Mouse (Mus musculus): ENCODE measurements at regions not wholly inside any gene's neighbourhood (a gene's known extent, or its start where the extent isn't known, plus 50 kb on each side); places are given as distances from the start of the nearest gene placed in this dataset.

GRCm38 (mm10) chr10:126660024-126660423 is 241.1 kb downstream of the Atp23 start:
- H3K9ac ChIP-seq (replicated peaks; ENCODE audit: low read length) = no peak overlapping the region
- WGBS = 78% methylated on average over 9 of the region's 9 CpGs
- no peak for DNase-seq (ENCODE audit: low spot score)

GRCm38 (mm10) chr10:126652693-126653092 is 248.5 kb downstream of the Atp23 start:
- WGBS = 85% methylated on average over 3 of the region's 3 CpGs
- Histone ChIP-seq H3K9ac (replicated peaks; ENCODE audit: low read length) (no peak overlapping the region), H3K36me3 (replicated peaks; ENCODE audit: control insufficient read depth, insufficient read depth, low read depth, low read length) (no peaks in the 10 kb centered on the region), H3K9me3 (replicated peaks; ENCODE audit: control insufficient read depth, low read length) (no peaks in the 10 kb centered on the region), H3K4me2 (ENCODE audit: low read depth, low read length) (no peak overlapping the region), H3K27me3 (ENCODE audit: control insufficient read depth, insufficient read depth, low read length) (no peaks in the 10 kb centered on the region), H3K4me3 (ENCODE audit: low read depth, low read length) (no peak overlapping the region), H3K4me1 (ENCODE audit: control insufficient read depth, insufficient read depth, low read length) (no peaks in the 10 kb centered on the region), H3K27ac (replicated peaks; ENCODE audit: low read depth, low read length) (no peak overlapping the region)
- DNase-seq (ENCODE audit: low spot score) = no peak
- no peak for ATAC-seq (replicated peaks; ENCODE audit: insufficient number of reproducible peaks, low FRiP score, low TSS enrichment, low read depth)

More at GRCm38 (mm10) chr10:126660024-126660423, 241.1 kb downstream of the Atp23 start:
- Histone ChIP-seq H3K4me2 (ENCODE audit: low read depth, low read length) (no peak overlapping the region), H3K4me1 (ENCODE audit: control insufficient read depth, insufficient read depth, low read length) (no peaks in the 10 kb centered on the region), H3K4me3 (ENCODE audit: low read depth, low read length) (no peak overlapping the region), H3K36me3 (replicated peaks; ENCODE audit: control insufficient read depth, insufficient read depth, low read depth, low read length) (no peaks in the 10 kb centered on the region), H3K27ac (replicated peaks; ENCODE audit: low read depth, low read length) (no peak overlapping the region), H3K9me3 (replicated peaks; ENCODE audit: control insufficient read depth, low read length) (no peaks in the 10 kb centered on the region), H3K27me3 (ENCODE audit: control insufficient read depth, insufficient read depth, low read length) (no peaks in the 10 kb centered on the region)
- no peak for ATAC-seq (replicated peaks; ENCODE audit: insufficient number of reproducible peaks, low FRiP score, low TSS enrichment, low read depth)

GRCm38 (mm10) chr10:126646587-126646986 is 254.6 kb downstream of the Atp23 start:
- WGBS = 38% methylated on average over 4 of the region's 4 CpGs
- no peaks in the 10 kb centered on the region for H3K27me3 ChIP-seq (ENCODE audit: control insufficient read depth, insufficient read depth, low read length)
- H3K9me3 ChIP-seq (replicated peaks; ENCODE audit: control insufficient read depth, low read length) = no peaks in the 10 kb centered on the region
- no peaks in the 10 kb centered on the region for H3K36me3 ChIP-seq (replicated peaks; ENCODE audit: control insufficient read depth, insufficient read depth, low read depth, low read length)
- no peak for ATAC-seq (replicated peaks; ENCODE audit: insufficient number of reproducible peaks, low FRiP score, low TSS enrichment, low read depth)
- no peak overlapping the region for H3K9ac ChIP-seq (replicated peaks; ENCODE audit: low read length)
- H3K4me3 ChIP-seq (ENCODE audit: low read depth, low read length) = no peak overlapping the region
- DNase-seq (ENCODE audit: low spot score) = no peak
- no peaks in the 10 kb centered on the region for H3K4me1 ChIP-seq (ENCODE audit: control insufficient read depth, insufficient read depth, low read length)
- H3K27ac ChIP-seq (replicated peaks; ENCODE audit: low read depth, low read length) = no peak overlapping the region
- no peak overlapping the region for H3K4me2 ChIP-seq (ENCODE audit: low read depth, low read length)

DNA sequence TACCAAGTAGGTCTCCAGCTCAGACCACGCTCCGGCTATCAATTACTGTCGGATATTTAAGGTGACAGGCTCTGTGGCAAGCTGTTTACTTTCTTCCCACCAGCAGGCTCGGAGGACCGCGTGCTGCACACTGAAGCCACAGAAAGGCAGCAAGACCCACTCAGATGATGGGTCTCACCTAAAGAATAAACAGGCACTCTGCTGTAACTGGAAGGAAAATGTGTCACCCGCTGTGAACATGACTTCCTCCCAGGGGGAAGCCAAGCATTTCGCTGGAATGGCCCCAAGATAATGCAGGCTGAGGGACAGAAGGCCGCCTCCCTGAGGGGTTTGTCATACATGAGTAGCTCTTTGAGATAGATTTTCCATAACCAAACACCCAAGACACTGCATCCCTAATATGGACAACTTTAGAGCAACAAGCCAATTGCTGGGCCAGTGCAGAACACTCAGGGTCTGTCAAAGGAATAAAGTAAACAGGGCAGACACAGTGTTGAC is 259.3 kb downstream of the Atp23 start:
- Histone ChIP-seq H3K4me3 (ENCODE audit: low read depth, low read length) (no peak overlapping the region), H3K9me3 (replicated peaks; ENCODE audit: control insufficient read depth, low read length) (no peaks in the 10 kb centered on the region), H3K4me1 (ENCODE audit: control insufficient read depth, insufficient read depth, low read length) (no peaks in the 10 kb centered on the region), H3K27ac (replicated peaks; ENCODE audit: low read depth, low read length) (no peak overlapping the region), H3K27me3 (ENCODE audit: control insufficient read depth, insufficient read depth, low read length) (no peaks in the 10 kb centered on the region), H3K4me2 (ENCODE audit: low read depth, low read length) (no peak overlapping the region), H3K9ac (replicated peaks; ENCODE audit: low read length) (no peak overlapping the region), H3K36me3 (replicated peaks; ENCODE audit: control insufficient read depth, insufficient read depth, low read depth, low read length) (no peaks in the 10 kb centered on the region)
- 19% methylated on average over 9 of the region's 9 CpGs for WGBS
- DNase-seq (ENCODE audit: low spot score) (peak; percentile 8), ATAC-seq (replicated peaks; ENCODE audit: insufficient number of reproducible peaks, low FRiP score, low TSS enrichment, low read depth) (no peak)

DNA sequence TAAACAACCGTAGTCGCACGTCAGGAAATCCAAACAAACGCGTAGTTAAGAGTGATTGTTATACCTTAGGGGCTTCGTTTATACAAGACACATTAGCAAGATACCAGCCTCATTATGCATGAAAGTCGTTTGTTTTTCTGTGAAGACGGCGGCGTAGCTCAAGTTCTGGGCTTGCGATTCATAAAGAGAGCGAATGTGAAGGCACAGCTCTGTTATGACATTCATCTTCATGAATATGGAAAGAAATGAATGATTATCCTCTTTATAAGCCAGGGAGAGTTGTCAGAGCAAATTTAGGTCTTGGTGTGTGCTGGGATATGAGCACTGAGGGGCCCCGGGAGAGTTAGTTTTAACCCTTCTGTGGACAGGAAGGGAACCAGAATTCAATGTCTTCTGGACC is 266.4 kb downstream of the Atp23 start:
- Histone ChIP-seq H3K9ac (replicated peaks; ENCODE audit: low read length) (no peak overlapping the region), H3K27ac (replicated peaks; ENCODE audit: low read depth, low read length) (no peak overlapping the region), H3K4me1 (ENCODE audit: control insufficient read depth, insufficient read depth, low read length) (no peaks in the 10 kb centered on the region), H3K36me3 (replicated peaks; ENCODE audit: control insufficient read depth, insufficient read depth, low read depth, low read length) (no peaks in the 10 kb centered on the region), H3K27me3 (ENCODE audit: control insufficient read depth, insufficient read depth, low read length) (no peaks in the 10 kb centered on the region), H3K4me2 (ENCODE audit: low read depth, low read length) (no peak overlapping the region), H3K4me3 (ENCODE audit: low read depth, low read length) (no peak overlapping the region), H3K9me3 (replicated peaks; ENCODE audit: control insufficient read depth, low read length) (no peaks in the 10 kb centered on the region)
- DNase-seq (ENCODE audit: low spot score) = no peak
- WGBS = 58% methylated on average over 13 of the region's 13 CpGs
- ATAC-seq (replicated peaks; ENCODE audit: insufficient number of reproducible peaks, low FRiP score, low TSS enrichment, low read depth) = no peak

- Histone ChIP-seq H3K4me1 (ENCODE audit: control insufficient read depth, insufficient read depth, low read length) (no peaks in the 10 kb centered on the region), H3K9ac (replicated peaks; ENCODE audit: low read length) (no peak overlapping the region), H3K4me2 (ENCODE audit: low read depth, low read length) (no peak overlapping the region), H3K4me3 (ENCODE audit: low read depth, low read length) (no peak overlapping the region), H3K9me3 (replicated peaks; ENCODE audit: control insufficient read depth, low read length) (no peaks in the 10 kb centered on the region), H3K36me3 (replicated peaks; ENCODE audit: control insufficient read depth, insufficient read depth, low read depth, low read length) (no peaks in the 10 kb centered on the region), H3K27me3 (ENCODE audit: control insufficient read depth, insufficient read depth, low read length) (no peaks in the 10 kb centered on the region), H3K27ac (replicated peaks; ENCODE audit: low read depth, low read length) (no peak overlapping the region)
- WGBS = 39% methylated on average over 4 of the region's 4 CpGs
- DNase-seq (ENCODE audit: low spot score) (peak; percentile 39), ATAC-seq (replicated peaks; ENCODE audit: insufficient number of reproducible peaks, low FRiP score, low TSS enrichment, low read depth) (no peak)
Measured at GRCm38 (mm10) chr10:126628057-126628456, 273.1 kb downstream of the Atp23 start.

GRCm38 (mm10) chr10:126625466-126625865 is 275.7 kb downstream of the Atp23 start:
- Histone ChIP-seq H3K9me3 (replicated peaks; ENCODE audit: control insufficient read depth, low read length) (no peaks in the 10 kb centered on the region), H3K36me3 (replicated peaks; ENCODE audit: control insufficient read depth, insufficient read depth, low read depth, low read length) (no peaks in the 10 kb centered on the region), H3K27me3 (ENCODE audit: control insufficient read depth, insufficient read depth, low read length) (no peaks in the 10 kb centered on the region), H3K4me2 (ENCODE audit: low read depth, low read length) (no peak overlapping the region), H3K9ac (replicated peaks; ENCODE audit: low read length) (no peak overlapping the region), H3K27ac (replicated peaks; ENCODE audit: low read depth, low read length) (no peak overlapping the region), H3K4me3 (ENCODE audit: low read depth, low read length) (no peak overlapping the region), H3K4me1 (ENCODE audit: control insufficient read depth, insufficient read depth, low read length) (no peaks in the 10 kb centered on the region)
- DNase-seq (ENCODE audit: low spot score) (peak; percentile 84), ATAC-seq (replicated peaks; ENCODE audit: insufficient number of reproducible peaks, low FRiP score, low TSS enrichment, low read depth) (no peak)
- 58% methylated on average over 7 of the region's 7 CpGs for WGBS

DNA sequence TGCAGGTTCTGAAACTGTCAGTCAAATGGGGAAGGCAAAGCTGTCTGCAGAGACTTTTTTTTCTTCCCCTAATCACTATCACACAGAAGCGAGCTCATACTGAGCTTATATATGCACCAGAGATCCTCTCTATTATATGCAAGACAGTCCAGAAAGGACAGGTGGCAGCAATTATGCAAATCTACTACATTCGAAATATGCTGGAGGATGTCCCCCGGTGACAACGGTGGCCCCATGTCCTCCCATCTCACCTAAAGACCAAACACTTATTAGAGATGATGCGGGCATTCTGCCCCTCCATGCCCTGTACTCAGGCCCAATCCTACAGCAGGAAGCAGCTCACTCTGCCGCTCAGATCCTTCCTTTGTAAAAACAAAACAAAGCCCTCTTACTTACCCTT is 280.4 kb downstream of the Atp23 start:
- Histone ChIP-seq H3K36me3 (replicated peaks; ENCODE audit: control insufficient read depth, insufficient read depth, low read depth, low read length) (no peaks in the 10 kb centered on the region), H3K4me1 (ENCODE audit: control insufficient read depth, insufficient read depth, low read length) (no peaks in the 10 kb centered on the region), H3K9me3 (replicated peaks; ENCODE audit: control insufficient read depth, low read length) (no peaks in the 10 kb centered on the region), H3K27me3 (ENCODE audit: control insufficient read depth, insufficient read depth, low read length) (no peaks in the 10 kb centered on the region), H3K9ac (replicated peaks; ENCODE audit: low read length) (no peak overlapping the region), H3K27ac (replicated peaks; ENCODE audit: low read depth, low read length) (no peak overlapping the region), H3K4me2 (ENCODE audit: low read depth, low read length) (no peak overlapping the region), H3K4me3 (ENCODE audit: low read depth, low read length) (no peak overlapping the region)
- WGBS = 70% methylated on average over 6 of the region's 6 CpGs
- no peak for DNase-seq (ENCODE audit: low spot score)
- ATAC-seq (replicated peaks; ENCODE audit: insufficient number of reproducible peaks, low FRiP score, low TSS enrichment, low read depth) = no peak

All from embryonic facial prominence, embryonic 11.5 days (tissue).